Mouse (Mus musculus) NIH3T3 (cell line): Measurements from ENCODE around the gene Macf1.
"Not testable (repeated sequence)": the region's sequence is repeated elsewhere in the genome, so short reads cannot be mapped to it uniquely, and the experiment has no call there.

Experiments used
- DNase-seq: peaks from one replicate; pipeline ENCODE4 v3.0.0-alpha.2; 2012; ENCODE audit warnings: low read depth

Gene Macf1

GRCm38 (mm10) chr4:123342642-123343470 is 341.3 kb downstream of the Macf1 start, which contains the start of gene Bmp8a:
Gene Bmp8a (minus strand): TSS chr4:123343252.
- DNase-seq: no peak

DNA sequence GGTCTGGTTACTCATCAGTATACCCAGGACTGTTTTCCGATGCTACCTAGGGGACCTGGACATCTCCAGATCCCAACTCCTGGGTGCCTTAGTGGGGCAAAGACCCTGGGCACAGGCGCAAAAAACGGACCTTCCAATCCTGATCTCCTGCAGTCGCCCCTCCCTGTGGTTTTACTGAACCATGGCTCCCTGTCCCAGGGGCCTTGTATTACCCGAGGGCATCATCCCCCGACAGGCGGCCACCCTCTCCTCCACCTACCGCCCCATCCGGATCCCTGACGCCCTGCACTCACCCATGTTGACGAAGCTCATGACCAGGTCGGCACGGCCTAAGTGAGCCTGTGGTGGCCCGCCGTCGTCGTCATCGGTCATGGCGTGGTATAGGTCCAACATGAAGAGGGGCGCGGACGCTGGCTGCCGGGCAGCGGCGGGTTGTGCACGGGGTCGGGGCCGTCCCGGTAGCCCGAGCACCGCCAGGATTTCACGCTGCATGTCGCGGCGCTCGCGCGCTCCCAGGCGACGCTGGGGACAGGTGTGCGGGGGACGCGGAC is 342.0 kb downstream of the Macf1 start:
- no peak for DNase-seq

- DNase-seq: peak; percentile 86
Observed at GRCm38 (mm10) chr4:123340232-123340631, 343.9 kb downstream of the Macf1 start.

DNA sequence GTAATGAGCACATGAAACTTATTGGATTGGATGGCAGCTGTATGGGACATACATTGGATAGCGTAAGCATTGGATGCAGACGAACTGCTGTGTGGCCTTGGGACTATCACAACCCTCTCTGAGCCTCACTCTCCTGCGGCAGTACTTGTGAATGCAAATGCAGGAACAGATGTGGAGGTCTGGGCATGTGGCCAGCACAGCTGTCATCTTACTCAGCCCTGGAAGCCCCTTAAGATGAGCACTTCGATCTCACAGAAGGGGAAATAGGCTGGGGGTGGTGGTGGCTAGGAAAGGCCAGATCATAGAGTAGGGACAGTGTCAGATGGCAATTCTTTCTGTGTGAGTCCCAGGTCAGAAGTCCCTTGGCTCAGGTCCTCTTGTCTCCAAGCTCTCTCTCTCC is 346.5 kb downstream of the Macf1 start:
- peak; percentile 53 for DNase-seq

DNA sequence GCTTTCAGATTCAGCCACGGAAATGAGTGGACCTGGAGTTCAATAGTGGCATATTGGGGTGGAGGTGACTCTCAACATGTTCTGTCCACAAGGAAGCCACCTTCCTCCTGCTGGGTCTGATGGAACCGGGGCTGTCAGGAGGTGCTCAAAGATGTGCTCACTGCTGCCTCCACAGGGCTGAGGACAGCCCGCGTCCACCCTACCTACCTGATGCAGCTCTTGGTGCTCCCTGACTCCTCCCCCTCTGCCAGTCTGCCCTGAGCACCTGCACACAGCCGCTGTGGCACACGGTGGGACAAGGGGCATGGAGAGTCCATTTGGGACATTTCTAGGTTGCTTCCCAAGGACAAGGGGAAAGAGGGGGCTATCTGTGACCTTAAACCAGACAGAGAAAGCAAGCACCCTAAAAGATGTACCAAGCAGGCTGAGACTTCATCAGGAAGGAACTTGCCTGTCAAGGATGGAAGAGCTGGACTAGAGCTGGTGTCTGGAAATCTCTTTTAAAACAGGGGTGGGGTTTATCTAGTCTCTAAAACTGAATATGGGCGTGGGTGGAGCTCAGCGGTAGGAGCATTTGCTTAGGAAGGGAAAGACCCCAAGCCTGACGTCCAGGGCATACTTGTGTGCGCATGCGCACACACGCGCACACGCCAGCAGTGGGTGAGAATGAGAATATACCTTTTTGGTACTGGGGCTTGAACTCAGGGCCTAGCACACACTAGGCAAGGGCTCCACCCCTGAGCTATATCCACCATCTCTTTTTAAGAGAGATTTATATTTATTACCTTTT is 348.2 kb downstream of the Macf1 start:
- DNase-seq: no peak

DNA sequence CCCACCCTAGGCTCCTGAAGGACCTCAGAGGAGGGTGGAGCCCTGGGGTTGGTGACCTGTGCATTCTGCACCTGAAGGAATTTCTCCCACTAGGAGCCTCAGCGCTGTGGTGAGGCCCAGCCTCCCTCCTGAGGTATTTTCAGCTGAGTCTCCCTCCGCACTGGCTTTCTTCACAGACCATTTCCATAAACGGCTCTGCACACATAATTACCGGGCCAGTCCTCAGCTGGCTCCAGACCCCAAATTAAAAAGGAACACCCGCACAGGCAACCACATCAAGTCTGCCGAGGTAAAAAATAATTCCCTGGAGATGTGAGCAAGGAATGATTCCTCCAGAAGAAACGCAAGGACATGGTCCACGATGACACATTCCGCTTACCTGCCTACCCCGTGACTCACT is 348.9 kb downstream of the Macf1 start:
- not testable (repeated sequence) for DNase-seq

DNA sequence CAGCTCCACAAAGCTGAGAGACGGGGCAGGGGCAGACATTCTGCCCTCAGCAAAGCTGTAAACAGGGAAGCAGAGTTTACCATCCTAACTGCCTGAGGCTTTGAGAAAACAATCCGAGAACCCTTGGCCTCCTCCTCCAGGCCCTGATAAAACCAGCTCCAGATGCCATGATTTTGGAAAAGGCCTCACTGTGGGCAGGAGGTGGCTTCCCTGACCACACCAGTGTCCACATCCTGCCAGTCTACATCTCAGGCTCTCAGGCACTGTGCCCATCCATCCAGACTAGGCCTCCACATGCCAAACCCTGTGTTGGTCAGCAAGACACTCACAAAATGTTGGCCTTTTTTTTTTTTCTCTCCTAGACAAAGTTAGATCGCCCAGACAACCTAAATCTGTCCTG is 350.0 kb downstream of the Macf1 start:
- DNase-seq: peak; percentile 37

DNA sequence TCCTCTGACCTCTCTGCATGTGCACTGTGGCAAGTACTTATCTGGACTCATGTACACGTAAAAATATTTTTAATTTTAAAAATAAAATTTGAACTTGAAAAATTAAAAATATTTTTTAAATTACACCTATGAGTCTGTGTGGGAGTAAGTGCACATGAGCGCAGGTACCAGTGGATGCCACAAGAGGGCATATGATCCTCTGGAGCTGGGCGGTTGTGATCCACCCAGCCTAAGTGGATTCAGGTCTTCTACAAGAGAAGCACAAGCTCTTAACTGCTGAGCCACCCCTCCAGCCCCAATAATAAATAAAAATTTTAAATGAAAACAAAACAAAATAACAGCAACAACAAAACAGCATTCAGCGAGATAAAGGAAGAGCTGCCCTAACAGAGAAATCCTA is 351.0 kb downstream of the Macf1 start:
- no peak for DNase-seq

- DNase-seq: not testable (repeated sequence)
Observed at GRCm38 (mm10) chr4:123331961-123332360, 352.2 kb downstream of the Macf1 start.

DNA sequence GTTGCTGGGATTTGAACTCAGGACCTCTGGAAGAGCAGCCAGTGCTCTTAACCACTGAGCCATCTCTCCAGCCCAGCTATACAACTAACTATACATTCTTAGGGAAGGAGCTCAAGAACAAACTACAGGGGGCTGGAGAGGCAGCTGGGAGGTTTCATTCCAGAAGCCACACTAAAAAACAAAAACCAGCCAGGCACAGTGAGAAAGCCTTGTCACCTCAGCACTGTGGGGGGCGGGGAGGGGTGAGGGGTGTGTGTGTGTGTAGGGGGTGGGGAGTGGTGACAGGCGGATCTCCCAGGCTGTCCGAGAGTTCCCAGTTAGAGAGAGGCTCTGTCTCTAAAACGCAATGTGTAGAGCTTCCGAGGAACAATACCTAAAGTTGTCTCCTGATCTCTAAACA is 352.8 kb downstream of the Macf1 start:
- no peak for DNase-seq

GRCm38 (mm10) chr4:123328946-123329345 is 355.2 kb downstream of the Macf1 start:
- no peak for DNase-seq

GRCm38 (mm10) chr4:123327630-123328029 is 356.5 kb downstream of the Macf1 start:
- no peak for DNase-seq

- DNase-seq: no peak
Observed at GRCm38 (mm10) chr4:123326087-123326486, 358.1 kb downstream of the Macf1 start.

GRCm38 (mm10) chr4:123323534-123323933 is 360.6 kb downstream of the Macf1 start, which contains the start of gene Oxct2a:
Gene Oxct2a (minus strand): TSS chr4:123323634.
- DNase-seq: no peak

DNA sequence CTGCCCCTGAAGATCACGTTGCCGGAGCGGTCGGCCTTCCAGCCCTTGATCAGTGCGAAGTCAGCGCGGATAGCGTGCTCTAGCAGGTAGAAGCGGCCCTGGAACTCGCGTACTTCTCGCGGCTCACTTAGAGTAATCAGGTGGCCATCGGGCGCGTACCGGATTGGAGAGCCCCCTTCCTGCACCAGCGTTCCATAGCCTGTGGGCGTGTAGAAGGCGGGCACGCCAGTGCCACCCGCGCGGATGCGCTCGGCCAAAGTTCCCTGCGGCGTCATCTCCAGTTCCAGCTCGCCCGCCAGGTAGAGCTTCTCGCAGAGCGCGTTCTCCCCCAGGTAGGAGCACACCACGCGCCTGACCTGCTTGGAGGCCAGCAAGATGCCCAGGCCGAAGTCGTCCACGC is 361.2 kb downstream of the Macf1 start:
- not testable (repeated sequence) for DNase-seq

- DNase-seq: no peak
Observed at GRCm38 (mm10) chr4:123314497-123314896, 369.7 kb downstream of the Macf1 start.

- DNase-seq: no peak
Observed at GRCm38 (mm10) chr4:123313010-123313409, 371.1 kb downstream of the Macf1 start.

GRCm38 (mm10) chr4:123311845-123312244 is 372.3 kb downstream of the Macf1 start:
- no peak for DNase-seq

- DNase-seq: no peak
Observed at GRCm38 (mm10) chr4:123308292-123308691, 375.9 kb downstream of the Macf1 start.

GRCm38 (mm10) chr4:123306999-123307398 is 377.2 kb downstream of the Macf1 start:
- no peak for DNase-seq

- peak; percentile 83 for DNase-seq
Observed at GRCm38 (mm10) chr4:123305789-123306188, 378.4 kb downstream of the Macf1 start.
